Mouse (Mus musculus) heart, embryonic 14.5 days (tissue): ENCODE measurements around the gene Hcrtr1. TPM values are rescaled to one million over a fixed set of nuclear protein-coding genes. Genes with fewer than 3 reads are reported as not detected.

Source experiments
- ATAC-seq: fragments of 200-750 bp; cut with Nextera tagmentation; 2 replicates; pipeline ENCODE4 v1.8.0; 2017; ENCODE audit warnings: low read depth, moderate TSS enrichment; ENCODE audit not compliant: insufficient number of reproducible peaks, insufficient read depth, low FRiP score
- H3K27ac ChIP-seq, 2 experiments: fragments of 200-500 bp in 1 of 2; fragments of 300-500 bp in 1 of 2; sonication (generic) in 1 of 2; replicated peaks in 1 of 2; 2 replicates each; pipeline ENCODE4 v1.5.1; 2012 to 2014; ENCODE audit warnings: low read depth in 2 of 2, low read length in 2 of 2, control low read depth in 1 of 2, mild to moderate bottlenecking in 1 of 2, mixed read lengths in 1 of 2; ENCODE audit not compliant: control insufficient read depth in 1 of 2, insufficient read depth in 1 of 2
- H3K27me3 ChIP-seq: fragments of 300-500 bp; sonication (generic); 2 replicates; pipeline ENCODE4 v1.6.1; 2014; ENCODE audit warnings: mild to moderate bottlenecking, low read length, control low read depth; ENCODE audit not compliant: control insufficient read depth, insufficient read depth
- H3K36me3 ChIP-seq: fragments of 300-500 bp; sonication (generic); 2 replicates; pipeline ENCODE4 v1.6.1; 2014; ENCODE audit warnings: mild to moderate bottlenecking, control low read depth, low read length, mixed read lengths; ENCODE audit not compliant: control insufficient read depth, insufficient read depth
- H3K4me1 ChIP-seq, 2 experiments: fragments of 200-500 bp in 1 of 2; fragments of 300-500 bp in 1 of 2; sonication (generic) in 1 of 2; 2 replicates each; pipeline ENCODE4 v1.6.1; 2012 to 2014; ENCODE audit warnings: low read length in 2 of 2, control low read depth in 1 of 2, mixed read lengths in 1 of 2; ENCODE audit not compliant: control insufficient read depth in 2 of 2, insufficient read depth in 2 of 2
- H3K4me2 ChIP-seq: fragments of 300-500 bp; sonication (generic); 2 replicates; pipeline ENCODE4 v1.6.1; 2014; ENCODE audit warnings: mild to moderate bottlenecking, low read length
- H3K4me3 ChIP-seq, 2 experiments: fragments of 200-500 bp in 1 of 2; fragments of 300-500 bp in 1 of 2; sonication (generic) in 1 of 2; 2 replicates each; pipeline ENCODE4 v1.5.1; 2012 to 2014; ENCODE audit warnings: low read length in 2 of 2, mild to moderate bottlenecking in 2 of 2, control low read depth in 1 of 2, low read depth in 1 of 2, moderate library complexity in 1 of 2; ENCODE audit not compliant: control insufficient read depth in 1 of 2, insufficient read depth in 1 of 2
- H3K9ac ChIP-seq: fragments of 300-500 bp; sonication (generic); 2 replicates; pipeline ENCODE4 v1.6.1; 2014; ENCODE audit warnings: mild to moderate bottlenecking, low read length
- H3K9me3 ChIP-seq: fragments of 300-500 bp; sonication (generic); 2 replicates; pipeline ENCODE4 v1.6.1; 2016; ENCODE audit warnings: low read length, control low read depth; ENCODE audit not compliant: control insufficient read depth
- WGBS: fragments of 180-500 bp; shearing (Covaris S2); extraction: QIAGEN DNeasy Blood & Tissue Kit; methylation state at CpG from one replicate; pipeline ENCODE4 v1.1.7; 2014; 5-methylcytosine and 5-hydroxymethylcytosine counted together
- polyA plus RNA-seq: library from polyadenylated mRNA; unstranded; fragments of >200 nt; fragmentation: Nextera tagmentation; extraction: Ambion mirVana; gene quantifications from 2 replicates; pipeline ENCODE4 v1.2.1, GENCODE M21; 2014

Hcrtr1 gene
- 0.15 TPM in 1 of 2 replicates, not detected in the other for polyA plus RNA-seq

- ATAC-seq = no peak
- H3K36me3 ChIP-seq = no peaks in the 10 kb centered on the region
- WGBS = under 1% methylated on average over 14 of the region's 15 CpGs
- H3K4me1 ChIP-seq = peaks cover 0 to 11% of the 10 kb centered on the region in 2 experiments; a peak in 3 of 4 replicates
- H3K9me3 ChIP-seq = no peaks in the 10 kb centered on the region
- H3K27me3 ChIP-seq = peaks cover 50% of the 10 kb centered on the region
- no peak within 1 kb of the TSS for H3K27ac ChIP-seq
- H3K9ac ChIP-seq = peak within 1 kb of the TSS; percentile 59
- peak within 1 kb of the TSS; percentile 82 for H3K4me2 ChIP-seq
- H3K4me3 ChIP-seq = peak within 1 kb of the TSS; percentile 7 to 42; a peak in 3 of 4 replicates
Observed at GRCm38 (mm10) chr4:130139214-130139492, at the start of gene Hcrtr1. Gene Hcrtr1, minus strand, starts transcription at chr4:130139359.

GRCm38 (mm10) chr4:130188806-130189297 lies 49.7 kb upstream of the Hcrtr1 start:
- Histone ChIP-seq H3K9ac (no peak overlapping the region), H3K36me3 (no peaks in the 10 kb centered on the region), H3K4me3 (peak overlapping the region in 1 of 2 experiments; percentile 20; a peak in 2 of 4 replicates), H3K27me3 (peaks cover 4% of the 10 kb centered on the region; the same call in 1 of the 2 replicates), H3K9me3 (no peaks in the 10 kb centered on the region), H3K27ac (no peak overlapping the region), H3K4me1 (no peaks in the 10 kb centered on the region), H3K4me2 (peak overlapping the region; percentile 52)
- 3% methylated on average over 13 of the region's 13 CpGs for WGBS
- peak; percentile 48; the same call in 1 of the 2 replicates for ATAC-seq

DNA sequence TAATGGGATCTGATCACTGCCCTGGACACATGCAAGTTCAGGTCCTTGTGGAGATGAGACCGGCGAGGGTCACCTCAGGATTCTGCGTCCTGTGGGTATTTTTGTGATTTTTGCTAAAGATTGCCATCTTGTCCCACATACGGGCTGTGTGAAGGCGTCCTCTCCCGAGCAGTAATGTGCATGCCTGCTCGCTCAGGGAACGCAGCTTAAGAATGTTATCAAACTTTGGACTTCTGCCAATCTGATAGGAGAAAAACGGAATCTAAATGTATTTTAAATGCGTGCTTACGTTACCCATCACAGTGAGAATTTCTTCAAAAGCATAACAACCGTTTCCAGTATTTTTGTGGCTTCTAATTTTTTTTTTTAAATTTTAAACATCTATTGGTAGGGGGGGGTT lies 47.7 kb upstream of the Hcrtr1 start:
- H3K4me1 ChIP-seq = peaks cover 4 to 5% of the 10 kb centered on the region in 2 experiments; a peak in 2 of 4 replicates
- WGBS = 57% methylated on average over 12 of the region's 12 CpGs
- no peak for ATAC-seq

DNA sequence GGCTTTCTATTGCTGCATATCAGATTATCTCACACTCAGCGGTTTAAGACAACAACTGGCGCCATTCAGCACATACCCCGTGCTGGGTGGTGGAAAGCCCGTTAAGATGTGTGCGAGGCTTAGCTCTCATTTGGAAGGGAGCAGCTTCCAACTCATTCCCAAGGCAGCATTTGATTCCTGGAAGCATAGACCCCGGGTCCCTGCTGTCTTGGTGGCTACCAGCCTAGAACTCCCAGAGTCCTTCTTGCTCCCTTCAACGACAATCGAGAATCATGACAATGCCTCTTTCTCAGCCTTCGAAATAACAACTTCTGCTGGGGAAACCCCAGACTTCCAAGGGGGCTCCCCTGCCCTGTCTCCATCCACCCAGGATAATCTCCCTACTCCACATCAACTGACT lies 47.3 kb upstream of the Hcrtr1 start:
- ATAC-seq = no peak
- no peak overlapping the region for H3K27ac ChIP-seq
- no peak overlapping the region for H3K4me2 ChIP-seq
- no peak overlapping the region for H3K4me3 ChIP-seq
- no peaks in the 10 kb centered on the region for H3K36me3 ChIP-seq
- H3K27me3 ChIP-seq = peaks cover 4% of the 10 kb centered on the region; the same call in 1 of the 2 replicates
- no peaks in the 10 kb centered on the region for H3K9me3 ChIP-seq
- 71% methylated on average over 9 of the region's 9 CpGs for WGBS
- no peak overlapping the region for H3K9ac ChIP-seq
- peaks cover 5 to 8% of the 10 kb centered on the region in 2 experiments; a peak in 3 of 4 replicates for H3K4me1 ChIP-seq

More for the DNA sequence above, 47.7 kb upstream of the Hcrtr1 start:
- Histone ChIP-seq H3K27ac (no peak overlapping the region), H3K27me3 (peaks cover 4% of the 10 kb centered on the region; the same call in 1 of the 2 replicates), H3K4me2 (no peak overlapping the region), H3K36me3 (no peaks in the 10 kb centered on the region), H3K9ac (no peak overlapping the region), H3K9me3 (no peaks in the 10 kb centered on the region), H3K4me3 (no peak overlapping the region)

GRCm38 (mm10) chr4:130183879-130184278 lies 44.7 kb upstream of the Hcrtr1 start:
- Histone ChIP-seq H3K27me3 (peaks cover 4% of the 10 kb centered on the region; the same call in 1 of the 2 replicates), H3K9ac (no peak overlapping the region), H3K4me2 (no peak overlapping the region), H3K9me3 (no peaks in the 10 kb centered on the region), H3K27ac (no peak overlapping the region), H3K4me1 (peaks cover 7 to 12% of the 10 kb centered on the region in 2 experiments; a peak in 3 of 4 replicates), H3K36me3 (no peaks in the 10 kb centered on the region), H3K4me3 (no peak overlapping the region)
- WGBS = 88% methylated on average over 5 of the region's 5 CpGs
- ATAC-seq = no peak

DNA sequence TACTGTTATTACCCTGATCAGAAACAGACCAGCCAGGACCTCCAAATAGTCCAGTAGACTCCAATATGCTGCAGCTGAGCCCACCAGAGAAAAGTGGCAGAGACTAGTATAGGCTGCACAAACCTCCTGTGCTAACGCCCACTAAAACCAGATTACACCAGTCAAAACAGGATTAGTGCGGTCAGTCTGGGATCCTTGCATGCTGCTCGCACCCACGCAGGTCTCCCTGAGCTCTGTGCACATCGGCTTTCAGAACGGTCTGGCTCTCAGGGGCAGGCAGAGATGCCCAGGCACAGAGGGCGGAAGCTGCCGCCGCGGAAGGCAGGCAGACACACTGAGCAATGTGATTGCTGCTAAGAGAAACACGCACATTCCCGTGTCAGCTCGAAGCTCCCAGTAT lies 43.9 kb upstream of the Hcrtr1 start:
- H3K4me3 ChIP-seq = no peak overlapping the region
- no peaks in the 10 kb centered on the region for H3K36me3 ChIP-seq
- no peak overlapping the region for H3K4me2 ChIP-seq
- H3K4me1 ChIP-seq = peaks cover 7 to 12% of the 10 kb centered on the region in 2 experiments; a peak in 3 of 4 replicates
- H3K27me3 ChIP-seq = peaks cover 4% of the 10 kb centered on the region; the same call in 1 of the 2 replicates
- H3K27ac ChIP-seq = no peak overlapping the region
- H3K9me3 ChIP-seq = no peaks in the 10 kb centered on the region
- no peak for ATAC-seq
- H3K9ac ChIP-seq = no peak overlapping the region; the same call in 1 of the 2 replicates
- 67% methylated on average over 13 of the region's 13 CpGs for WGBS

- peaks cover 4% of the 10 kb centered on the region; the same call in 1 of the 2 replicates for H3K27me3 ChIP-seq
- ATAC-seq = no peak
- H3K36me3 ChIP-seq = no peaks in the 10 kb centered on the region
- no peak overlapping the region for H3K4me3 ChIP-seq
- H3K4me1 ChIP-seq = peaks cover 15 to 22% of the 10 kb centered on the region in 2 experiments
- H3K9me3 ChIP-seq = no peaks in the 10 kb centered on the region
- no peak overlapping the region for H3K9ac ChIP-seq
- no peak overlapping the region; a peak in 1 of 4 replicates for H3K27ac ChIP-seq
- no peak overlapping the region for H3K4me2 ChIP-seq
- WGBS = 20% methylated on average over 4 of the region's 4 CpGs
Observed at GRCm38 (mm10) chr4:130181886-130182285, 42.7 kb upstream of the Hcrtr1 start.
